Comparison of ENCODE assay signal across 8 mouse cellular contexts in genomic region chr19:47902316-47903201, GRCm38 (mm10). TPM values are rescaled to one million over a fixed set of nuclear protein-coding genes. Genes with fewer than 3 reads are reported as not detected.
DNase-seq lines count a peak whose midpoint lies in the region; ATAC-seq lines count a peak whose summit lies in the region.

No protein-coding gene starts in this region.

- H3K27ac ChIP-seq in neural tube, embryonic 13.5 days (replicated peaks) = peak overlapping the region; percentile 23; the same call in 1 of the 2 replicates
- H3K27ac ChIP-seq in embryonic facial prominence, embryonic 15.5 days (replicated peaks) = peak overlapping the region; percentile 23; the same call in 1 of the 2 replicates
- H3K27ac ChIP-seq in liver, embryonic 11.5 days (ENCODE audit: low read depth, low read length) = no peak overlapping the region

- H3K4me1 ChIP-seq in neural tube, embryonic 13.5 days (replicated peaks) = peaks cover 33% of the 10 kb centered on the region
- peaks cover 46% of the 10 kb centered on the region for H3K4me1 ChIP-seq in embryonic facial prominence, embryonic 15.5 days
- H3K4me1 ChIP-seq in liver, embryonic 11.5 days (replicated peaks; ENCODE audit: control insufficient read depth, insufficient read depth, low read length) = peaks cover 18% of the 10 kb centered on the region

- 74% methylated on average over 13 of the region's 13 CpGs for WGBS in neural tube, embryonic 13.5 days
- WGBS in embryonic facial prominence, embryonic 15.5 days = 56% methylated on average over 13 of the region's 13 CpGs
- WGBS in liver, embryonic 11.5 days = 74% methylated on average over 13 of the region's 13 CpGs

- ATAC-seq in neural tube, embryonic 13.5 days (ENCODE audit: low read depth) = no peak
- ATAC-seq in embryonic facial prominence, embryonic 15.5 days (ENCODE audit: insufficient number of reproducible peaks, low FRiP score, low TSS enrichment, low read depth) = 0 out of 2 replicates have a peak, but pooled peaks have one; percentile 13
- ATAC-seq in liver, embryonic 11.5 days (replicated peaks; ENCODE audit: low FRiP score) = no peak

- no peak overlapping the region for H3K9ac ChIP-seq in neural tube, embryonic 13.5 days
- no peak overlapping the region for H3K9ac ChIP-seq in embryonic facial prominence, embryonic 15.5 days
- H3K9ac ChIP-seq in liver, embryonic 11.5 days (ENCODE audit: low read depth, low read length) = no peak overlapping the region

- peaks cover 5% of the 10 kb centered on the region for H3K36me3 ChIP-seq in neural tube, embryonic 13.5 days
- H3K36me3 ChIP-seq in embryonic facial prominence, embryonic 15.5 days = peaks cover 6% of the 10 kb centered on the region
- peaks cover 1% of the 10 kb centered on the region; the same call in 1 of the 2 replicates for H3K36me3 ChIP-seq in liver, embryonic 11.5 days (ENCODE audit: control insufficient read depth, insufficient read depth, low read length)

- intact Hi-C loops in gastrocnemius, postnatal 14 days (cut with DNase I; ENCODE audit: low total_unique reads) = no loop called here

- no peak overlapping the region for H3K4me2 ChIP-seq in neural tube, embryonic 13.5 days
- H3K4me2 ChIP-seq in embryonic facial prominence, embryonic 15.5 days (replicated peaks) = no peak overlapping the region
- no peak overlapping the region for H3K4me2 ChIP-seq in liver, embryonic 11.5 days

- no peak for DNase-seq in neural tube, embryonic 10.5 days (ENCODE audit: extremely low spot score, low spot score)
- peak; percentile 56 to 73 for DNase-seq in kidney, adult 8-10 months
- DNase-seq in mesoderm, embryonic 11.5 days (ENCODE audit: low read depth, low spot score) = peak; percentile 50
- no peak for DNase-seq in gastrocnemius, postnatal 14 days
- no peak for DNase-seq in liver, embryonic 11.5 days (ENCODE audit: low spot score)
- DNase-seq in c-Kit-positive CD71-positive TER-119-positive erythroid progenitor cells, embryonic 14.5 days (ENCODE audit: low spot score) = no peak

- no peaks in the 10 kb centered on the region for H3K27me3 ChIP-seq in neural tube, embryonic 13.5 days
- H3K27me3 ChIP-seq in embryonic facial prominence, embryonic 15.5 days = no peaks in the 10 kb centered on the region
- H3K27me3 ChIP-seq in liver, embryonic 11.5 days (replicated peaks; ENCODE audit: control insufficient read depth, insufficient read depth, low read length) = no peaks in the 10 kb centered on the region

- H3K9me3 ChIP-seq in neural tube, embryonic 13.5 days = no peaks in the 10 kb centered on the region
- no peaks in the 10 kb centered on the region for H3K9me3 ChIP-seq in embryonic facial prominence, embryonic 15.5 days (replicated peaks)
- no peaks in the 10 kb centered on the region for H3K9me3 ChIP-seq in liver, embryonic 11.5 days (ENCODE audit: control insufficient read depth, low read length)

- no peak overlapping the region for H3K4me3 ChIP-seq in neural tube, embryonic 13.5 days
- no peak overlapping the region for H3K4me3 ChIP-seq in embryonic facial prominence, embryonic 15.5 days (replicated peaks)
- no peak overlapping the region for H3K4me3 ChIP-seq in liver, embryonic 11.5 days (ENCODE audit: low read depth, low read length)

RNA-seq across cellular contexts. Expression of gene Cfap43, which starts 16.5 kb away (rescaled TPM):
- polyA plus RNA-seq in neural tube, embryonic 13.5 days (2015; fragmentation: Nextera tagmentation; extraction: Ambion mirVana) = 0.28 and 0.47 TPM in 2 replicates
- polyA plus RNA-seq in embryonic facial prominence, embryonic 15.5 days (2015; fragmentation: Nextera tagmentation; extraction: Ambion mirVana) = 2.0 and 3.6 TPM in 2 replicates
- total RNA-seq in gastrocnemius, postnatal 14 days (2021) = not detected
- polyA plus RNA-seq in liver, embryonic 11.5 days (2014; fragmentation: Nextera tagmentation; extraction: Ambion mirVana) = 0.04 TPM in 1 of 2 replicates, not detected in the other

RNA-seq across cellular contexts. Expression of gene Itprip, which starts 16.5 kb away (rescaled TPM):
- 7.0 and 8.1 TPM in 2 replicates for polyA plus RNA-seq in neural tube, embryonic 13.5 days (2015; fragmentation: Nextera tagmentation; extraction: Ambion mirVana)
- polyA plus RNA-seq in embryonic facial prominence, embryonic 15.5 days (2015; fragmentation: Nextera tagmentation; extraction: Ambion mirVana) = 19.3 and 20.6 TPM in 2 replicates
- 1 to 10 TPM; 1.1 to 1.6 TPM for total RNA-seq in gastrocnemius, postnatal 14 days (2021)
- polyA plus RNA-seq in liver, embryonic 11.5 days (2014; fragmentation: Nextera tagmentation; extraction: Ambion mirVana) = 9.2 and 9.8 TPM in 2 replicates

RNA-seq across cellular contexts. Expression of gene Cfap58, which starts 34.9 kb away (rescaled TPM):
- 0.47 and 0.62 TPM in 2 replicates for polyA plus RNA-seq in neural tube, embryonic 13.5 days (2015; fragmentation: Nextera tagmentation; extraction: Ambion mirVana)
- 1.1 and 1.2 TPM in 2 replicates for polyA plus RNA-seq in embryonic facial prominence, embryonic 15.5 days (2015; fragmentation: Nextera tagmentation; extraction: Ambion mirVana)
- not detected for total RNA-seq in gastrocnemius, postnatal 14 days (2021)
- 0.04 TPM in 1 of 2 replicates, not detected in the other for polyA plus RNA-seq in liver, embryonic 11.5 days (2014; fragmentation: Nextera tagmentation; extraction: Ambion mirVana)

RNA-seq across cellular contexts. Expression of gene Gsto2, which starts 37.2 kb away (rescaled TPM):
- 1.0 and 1.3 TPM in 2 replicates for polyA plus RNA-seq in neural tube, embryonic 13.5 days (2015; fragmentation: Nextera tagmentation; extraction: Ambion mirVana)
- polyA plus RNA-seq in embryonic facial prominence, embryonic 15.5 days (2015; fragmentation: Nextera tagmentation; extraction: Ambion mirVana) = 1.5 and 1.7 TPM in 2 replicates
- total RNA-seq in gastrocnemius, postnatal 14 days (2021) = under 1 TPM; 0.27 to 0.43 TPM
- 0.55 and 0.67 TPM in 2 replicates for polyA plus RNA-seq in liver, embryonic 11.5 days (2014; fragmentation: Nextera tagmentation; extraction: Ambion mirVana)

RNA-seq across cellular contexts. Expression of gene Gsto1, which starts 47.8 kb away (rescaled TPM):
- 137 and 142 TPM in 2 replicates for polyA plus RNA-seq in neural tube, embryonic 13.5 days (2015; fragmentation: Nextera tagmentation; extraction: Ambion mirVana)
- 228 and 237 TPM in 2 replicates for polyA plus RNA-seq in embryonic facial prominence, embryonic 15.5 days (2015; fragmentation: Nextera tagmentation; extraction: Ambion mirVana)
- 10 to 100 TPM; 33.7 to 35.1 TPM for total RNA-seq in gastrocnemius, postnatal 14 days (2021)
- polyA plus RNA-seq in liver, embryonic 11.5 days (2014; fragmentation: Nextera tagmentation; extraction: Ambion mirVana) = 183 and 195 TPM in 2 replicates

Comparison
In these comparisons a context has a peak if more than half of its experiments do, and no peak if none do; other contexts are left out.
1. DNase-seq: peak in kidney, adult 8-10 months (2 of 2) and mesoderm, embryonic 11.5 days (single experiment); none in neural tube, embryonic 10.5 days (single experiment), gastrocnemius, postnatal 14 days (single experiment), liver, embryonic 11.5 days (single experiment) and c-Kit-positive CD71-positive TER-119-positive erythroid progenitor cells, embryonic 14.5 days (single experiment).